Mouse (Mus musculus): ENCODE results near the gene Ctbp2.

Gene Ctbp2

GRCm38 (mm10) chr7:133012637-133013366 lies 111.4 kb downstream of the Ctbp2 start:
- POLR2A ChIA-PET = interaction anchor here in 1 of 4 experiments (1.8 kb wide), 1 partner anchor 9 kb away, joined by 5 read pairs; no protein-coding TSS in a partner anchor
- CTCF ChIA-PET = interaction anchor here in 2 of 4 experiments (0.5 to 1.7 kb wide), 2 partner anchors 9 to 134 kb away, joined by 7 read pairs; no protein-coding TSS in a partner anchor

GRCm38 (mm10) chr7:133011611-133012010 lies 112.5 kb downstream of the Ctbp2 start:
- ChIA-PET CTCF (no interaction called here), POLR2A (interaction anchor here in 1 of 4 experiments (6.4 kb wide), 1 partner anchor 9 kb away, joined by 49 read pairs; no protein-coding TSS in a partner anchor)

- ChIA-PET CTCF (no interaction called here), POLR2A (interaction anchor here in 1 of 4 experiments (6.4 kb wide), 1 partner anchor 10 kb away, joined by 49 read pairs; no protein-coding TSS in a partner anchor)
Observed at GRCm38 (mm10) chr7:133011191-133011590, 113.0 kb downstream of the Ctbp2 start.

GRCm38 (mm10) chr7:133010477-133010876 lies 113.7 kb downstream of the Ctbp2 start:
- POLR2A ChIA-PET = interaction anchor here in 1 of 4 experiments (0.6 to 6.4 kb wide), 3 partner anchors 11 to 201 kb away, joined by 3 to 49 read pairs (median 4); no protein-coding TSS in a partner anchor
- CTCF ChIA-PET = no interaction called here

- ChIA-PET POLR2A (interaction anchor here in 2 of 4 experiments (0.7 to 8.0 kb wide), 6 partner anchors 11 to 174 kb away, joined by 3 to 49 read pairs (median 5); no protein-coding TSS in a partner anchor), CTCF (no interaction called here)
Observed at GRCm38 (mm10) chr7:133009676-133010075, 114.5 kb downstream of the Ctbp2 start.

GRCm38 (mm10) chr7:133008663-133009062 lies 115.5 kb downstream of the Ctbp2 start:
- POLR2A ChIA-PET = interaction anchor here in 2 of 4 experiments (0.7 to 8.0 kb wide), 9 partner anchors 12 to 751 kb away, joined by 3 to 49 read pairs (median 4); no protein-coding TSS in a partner anchor
- CTCF ChIA-PET = interaction anchor here in 2 of 4 experiments (0.5 to 0.9 kb wide), 2 partner anchors 9 to 88 kb away, joined by 3 read pairs; no protein-coding TSS in a partner anchor

- ChIA-PET CTCF (interaction anchor here in 3 of 4 experiments (0.7 to 1.7 kb wide), 5 partner anchors 16 to 174 kb away, joined by 3 to 4 read pairs (median 3); no protein-coding TSS in a partner anchor), POLR2A (interaction anchor here in 3 of 4 experiments (0.5 to 8.0 kb wide), 19 partner anchors 9 to 432 kb away, joined by 3 to 49 read pairs (median 4); no protein-coding TSS in a partner anchor)
Observed at GRCm38 (mm10) chr7:133007343-133007742, 116.8 kb downstream of the Ctbp2 start.

GRCm38 (mm10) chr7:133005772-133006171 lies 118.4 kb downstream of the Ctbp2 start:
- ChIA-PET POLR2A (interaction anchor here in 3 of 4 experiments (0.5 to 8.0 kb wide), 33 partner anchors 9 to 1551 kb away, joined by 3 to 49 read pairs (median 4); partner anchors contain the start of genes Ctbp2 (in 2 of the 3), Fgfr2 (in 2 of the 3), Abraxas2 (in 1 of the 3) and Edrf1 (in 1 of the 3)), CTCF (interaction anchor here in 3 of 4 experiments (0.5 to 3.2 kb wide), 9 partner anchors 8 to 109 kb away, joined by 3 to 11 read pairs (median 4); no protein-coding TSS in a partner anchor)

GRCm38 (mm10) chr7:133003421-133003820 lies 120.7 kb downstream of the Ctbp2 start:
- POLR2A ChIA-PET = interaction anchor here in 2 of 4 experiments (0.6 to 8.0 kb wide), 19 partner anchors 8 to 728 kb away, joined by 3 to 49 read pairs (median 4); partner anchors contain the start of gene Edrf1 (in 1 of the 2)
- CTCF ChIA-PET = interaction anchor here in 3 of 4 experiments (0.6 to 3.2 kb wide), 20 partner anchors 8 to 670 kb away, joined by 3 to 11 read pairs (median 3); no protein-coding TSS in a partner anchor

- ChIA-PET POLR2A (interaction anchor here in 2 of 4 experiments (1.6 to 8.0 kb wide), 2 partner anchors 7 to 39 kb away, joined by 4 to 49 read pairs; no protein-coding TSS in a partner anchor), CTCF (interaction anchor here in 2 of 4 experiments (0.7 to 1.7 kb wide), 4 partner anchors 39 to 179 kb away, joined by 3 to 5 read pairs (median 4); partner anchors contain the start of gene Abraxas2 (in 1 of the 2))
Observed at GRCm38 (mm10) chr7:133002271-133002670, 121.9 kb downstream of the Ctbp2 start.

- ChIA-PET CTCF (no interaction called here), POLR2A (interaction anchor here in 2 of 4 experiments (0.5 to 2.4 kb wide), 2 partner anchors 18 to 460 kb away, joined by 5 to 6 read pairs; no protein-coding TSS in a partner anchor)
Observed at GRCm38 (mm10) chr7:133001388-133001787, 122.8 kb downstream of the Ctbp2 start.

- ChIA-PET POLR2A (interaction anchor here in 2 of 4 experiments (0.8 to 2.4 kb wide), 5 partner anchors 9 to 61 kb away, joined by 3 to 6 read pairs (median 3); no protein-coding TSS in a partner anchor), CTCF (interaction anchor here in 1 of 4 experiments (1.0 kb wide), 1 partner anchor 9 kb away, joined by 3 read pairs; no protein-coding TSS in a partner anchor)
Observed at GRCm38 (mm10) chr7:132999061-132999460, 125.1 kb downstream of the Ctbp2 start.

GRCm38 (mm10) chr7:132998639-132999038 lies 125.5 kb downstream of the Ctbp2 start:
- ChIA-PET CTCF (interaction anchor here in 2 of 4 experiments (0.7 to 1.1 kb wide), 2 partner anchors 54 to 142 kb away, joined by 3 to 4 read pairs; no protein-coding TSS in a partner anchor), POLR2A (interaction anchor here in 2 of 4 experiments (0.8 to 6.0 kb wide), 4 partner anchors 8 to 115 kb away, joined by 3 to 49 read pairs (median 4); no protein-coding TSS in a partner anchor)

GRCm38 (mm10) chr7:132996391-132996790 lies 127.8 kb downstream of the Ctbp2 start:
- POLR2A ChIA-PET = interaction anchor here in 2 of 4 experiments (0.9 to 6.0 kb wide), 7 partner anchors 10 to 66 kb away, joined by 3 to 49 read pairs (median 4); partner anchors contain the start of gene Zranb1 (in 1 of the 2)
- CTCF ChIA-PET = interaction anchor here (0.6 to 4.2 kb wide), 7 partner anchors 8 to 49 kb away, joined by 3 to 14 read pairs (median 4); no protein-coding TSS in a partner anchor

GRCm38 (mm10) chr7:132994628-132995191 lies 129.4 kb downstream of the Ctbp2 start:
- ChIA-PET CTCF (interaction anchor here in 2 of 4 experiments (0.5 to 4.2 kb wide), 6 partner anchors 8 to 642 kb away, joined by 3 to 14 read pairs (median 4); no protein-coding TSS in a partner anchor), POLR2A (interaction anchor here in 2 of 4 experiments (0.6 to 6.0 kb wide), 9 partner anchors 9 to 228 kb away, joined by 4 to 49 read pairs (median 5); no protein-coding TSS in a partner anchor)

GRCm38 (mm10) chr7:132994120-132994519 lies 130.0 kb downstream of the Ctbp2 start:
- ChIA-PET CTCF (interaction anchor here in 2 of 4 experiments (0.8 to 4.2 kb wide), 8 partner anchors 7 to 122 kb away, joined by 3 to 14 read pairs (median 3); no protein-coding TSS in a partner anchor), POLR2A (interaction anchor here in 2 of 4 experiments (0.6 to 6.0 kb wide), 8 partner anchors 9 to 645 kb away, joined by 3 to 49 read pairs (median 4); no protein-coding TSS in a partner anchor)

- ChIA-PET CTCF (interaction anchor here in 2 of 4 experiments (0.6 to 1.5 kb wide), 7 partner anchors 8 to 182 kb away, joined by 3 to 4 read pairs (median 3); no protein-coding TSS in a partner anchor), POLR2A (interaction anchor here in 2 of 4 experiments (0.6 to 6.0 kb wide), 4 partner anchors 10 to 753 kb away, joined by 3 to 49 read pairs (median 4); no protein-coding TSS in a partner anchor)
Observed at GRCm38 (mm10) chr7:132992967-132993615, 131.1 kb downstream of the Ctbp2 start.
